In genomic region chr8:83899363-83900252, GRCm38 (mm10) we compare ENCODE assay signal across 8 mouse cellular contexts. TPM values are rescaled to one million over a fixed set of nuclear protein-coding genes. Genes with fewer than 3 reads are reported as not detected.
A peak's percentile ranks its signal among the peaks of the same experiment; 100 is the strongest.
DNase-seq lines count a peak whose midpoint lies in the region; ATAC-seq lines count a peak whose summit lies in the region.

Adgrl1 (plus strand) TSS chr8:83900105.

- H3K9me3 ChIP-seq in forebrain, embryonic 10.5 days, result no peaks in the 10 kb centered on the region
- H3K9me3 ChIP-seq in heart, embryonic 14.5 days (ENCODE audit: control insufficient read depth, low read length), result no peaks in the 10 kb centered on the region
- no peaks in the 10 kb centered on the region for H3K9me3 ChIP-seq in liver, embryonic 11.5 days (ENCODE audit: control insufficient read depth, low read length)
- H3K9me3 ChIP-seq in stomach, embryonic 14.5 days (ENCODE audit: control insufficient read depth, low read depth, low read length), result no peaks in the 10 kb centered on the region

- peak; percentile 99 for DNase-seq in brain, embryonic 18.5 days (ENCODE audit: low read depth, low spot score)
- peak; percentile 95 for DNase-seq in forebrain, embryonic 10.5 days (ENCODE audit: extremely low spot score, low spot score)
- DNase-seq in kidney, postnatal 10 days, result peak; percentile 95
- DNase-seq in liver, embryonic 11.5 days (ENCODE audit: low spot score), result peak; percentile 90
- peak; percentile 53 to 70 for DNase-seq in natural killer cell, adult 2 months (ENCODE audit: low spot score in 2 of 2)

- peak within 1 kb of the TSS; percentile 99 for H3K4me2 ChIP-seq in heart, embryonic 14.5 days (ENCODE audit: low read length)
- H3K4me2 ChIP-seq in liver, embryonic 11.5 days, result peak within 1 kb of the TSS; percentile 97
- peak within 1 kb of the TSS; percentile 84 for H3K4me2 ChIP-seq in stomach, embryonic 14.5 days (replicated peaks; ENCODE audit: low read depth, low read length)

- peak; percentile 54 for ATAC-seq in CD4-positive, CD25-positive, alpha-beta regulatory T cell, adult 4 months
- peak; percentile 82 for ATAC-seq in heart, embryonic 14.5 days (ENCODE audit: insufficient number of reproducible peaks, insufficient read depth, low FRiP score, low read depth)
- peak; percentile 83 for ATAC-seq in liver, embryonic 11.5 days (replicated peaks; ENCODE audit: low FRiP score)
- peak; percentile 90 for ATAC-seq in stomach, embryonic 14.5 days (ENCODE audit: insufficient number of reproducible peaks, insufficient read depth, low FRiP score, low read depth)

- peaks cover 37% of the 10 kb centered on the region for H3K27me3 ChIP-seq in forebrain, embryonic 10.5 days (ENCODE audit: poor library complexity, severe bottlenecking)
- peaks cover 16% of the 10 kb centered on the region for H3K27me3 ChIP-seq in heart, embryonic 14.5 days (ENCODE audit: control insufficient read depth, insufficient read depth, low read length)
- H3K27me3 ChIP-seq in liver, embryonic 11.5 days (replicated peaks; ENCODE audit: control insufficient read depth, insufficient read depth, low read length), result peaks cover 38% of the 10 kb centered on the region
- H3K27me3 ChIP-seq in stomach, embryonic 14.5 days (ENCODE audit: control insufficient read depth, insufficient read depth, low read length), result no peaks in the 10 kb centered on the region

- H3K27ac ChIP-seq in forebrain, embryonic 10.5 days, result peak within 1 kb of the TSS; percentile 95
- H3K27ac ChIP-seq in heart, embryonic 14.5 days (replicated peaks in 1 of 2; ENCODE audit: control insufficient read depth in 1 of 2, insufficient read depth in 1 of 2, low read depth in 2 of 2, low read length in 2 of 2), result peak within 1 kb of the TSS; percentile 88 to 93
- peak within 1 kb of the TSS; percentile 93 for H3K27ac ChIP-seq in liver, embryonic 11.5 days (ENCODE audit: low read depth, low read length)
- H3K27ac ChIP-seq in stomach, embryonic 14.5 days (ENCODE audit: low read length), result peak within 1 kb of the TSS; percentile 96

- peak within 1 kb of the TSS; percentile 93 for H3K4me3 ChIP-seq in forebrain, embryonic 10.5 days
- H3K4me3 ChIP-seq in heart, embryonic 14.5 days (ENCODE audit: control insufficient read depth in 1 of 2, insufficient read depth in 1 of 2, low read depth in 1 of 2, low read length in 2 of 2), result peak within 1 kb of the TSS; percentile 93 to 95
- peak within 1 kb of the TSS; percentile 86 for H3K4me3 ChIP-seq in liver, embryonic 11.5 days (ENCODE audit: low read depth, low read length)
- H3K4me3 ChIP-seq in stomach, embryonic 14.5 days (ENCODE audit: low read depth, low read length), result peak within 1 kb of the TSS; percentile 93

- H3K36me3 ChIP-seq in forebrain, embryonic 10.5 days (replicated peaks), result no peaks in the 10 kb centered on the region
- H3K36me3 ChIP-seq in heart, embryonic 14.5 days (ENCODE audit: control insufficient read depth, insufficient read depth, low read length), result no peaks in the 10 kb centered on the region
- no peaks in the 10 kb centered on the region for H3K36me3 ChIP-seq in liver, embryonic 11.5 days (ENCODE audit: control insufficient read depth, insufficient read depth, low read length)
- no peaks in the 10 kb centered on the region for H3K36me3 ChIP-seq in stomach, embryonic 14.5 days (ENCODE audit: control insufficient read depth, insufficient read depth, low read length)

- peaks cover 71% of the 10 kb centered on the region for H3K4me1 ChIP-seq in forebrain, embryonic 10.5 days
- H3K4me1 ChIP-seq in heart, embryonic 14.5 days (ENCODE audit: control insufficient read depth in 2 of 2, insufficient read depth in 2 of 2, low read length in 2 of 2), result peaks cover 30 to 41% of the 10 kb centered on the region in 2 experiments
- peaks cover 37% of the 10 kb centered on the region for H3K4me1 ChIP-seq in liver, embryonic 11.5 days (replicated peaks; ENCODE audit: control insufficient read depth, insufficient read depth, low read length)
- peaks cover 39% of the 10 kb centered on the region for H3K4me1 ChIP-seq in stomach, embryonic 14.5 days (ENCODE audit: control insufficient read depth, insufficient read depth, low read length)

- under 1% methylated on average over 69 of the region's 70 CpGs for WGBS in forebrain, embryonic 10.5 days
- under 1% methylated on average over 63 of the region's 70 CpGs for WGBS in heart, embryonic 14.5 days
- WGBS in liver, embryonic 11.5 days, result under 1% methylated on average over 68 of the region's 70 CpGs
- WGBS in stomach, embryonic 14.5 days, result 1% methylated on average over 70 of the region's 70 CpGs

- H3K9ac ChIP-seq in heart, embryonic 14.5 days (ENCODE audit: low read length), result peak within 1 kb of the TSS; percentile 89
- peak within 1 kb of the TSS; percentile 80 for H3K9ac ChIP-seq in liver, embryonic 11.5 days (ENCODE audit: low read depth, low read length)
- peak within 1 kb of the TSS; percentile 80 for H3K9ac ChIP-seq in stomach, embryonic 14.5 days (replicated peaks; ENCODE audit: low read depth, low read length)

RNA-seq across cellular contexts. Expression of gene Adgrl1, which starts in this region (rescaled TPM):
- polyA plus RNA-seq in CD4-positive, CD25-positive, alpha-beta regulatory T cell, adult 4 months (2017; shearing (Covaris generic)), result 10 to 100 TPM in 1 of 2 experiments, 1 to 10 TPM in 1; 8.9 to 11.5 TPM
- 11.1 and 12.5 TPM in 2 replicates for polyA plus RNA-seq in forebrain, embryonic 10.5 days (2016; fragmentation: Nextera tagmentation; extraction: Ambion mirVana)
- 10.4 and 13.0 TPM in 2 replicates for polyA plus RNA-seq in heart, embryonic 14.5 days (2014; fragmentation: Nextera tagmentation; extraction: Ambion mirVana)
- polyA plus RNA-seq in liver, embryonic 11.5 days (2014; fragmentation: Nextera tagmentation; extraction: Ambion mirVana), result 7.4 and 10.3 TPM in 2 replicates
- 29.5 and 31.3 TPM in 2 replicates for polyA plus RNA-seq in stomach, embryonic 14.5 days (2014; fragmentation: Nextera tagmentation; extraction: Ambion mirVana)

Comparison
In these comparisons a context has a peak if more than half of its experiments do, and no peak if none do; other contexts are left out.
1. Peak in every context shown above with its lines: DNase-seq, ATAC-seq, H3K4me3 ChIP-seq and H3K27ac ChIP-seq.